Mouse (Mus musculus) liver, embryonic 14.5 days (tissue): ENCODE data around the gene Ecpas. TPM values are rescaled to one million over a fixed set of nuclear protein-coding genes. Genes with fewer than 3 reads are reported as not detected.
A peak's percentile ranks its signal among the peaks of the same experiment; 100 is the strongest.

Experiments
- ATAC-seq: fragments of 200-750 bp; cut with Nextera tagmentation; 2 replicates; pipeline ENCODE4 v1.8.0; 2017; ENCODE audit warnings: moderate number of reproducible peaks, mild to moderate bottlenecking, moderate library complexity; ENCODE audit not compliant: insufficient read depth
- DNase-seq, 3 experiments: peaks; one replicate each; pipeline ENCODE4 v3.0.0-alpha.2; 2012 to 2013; ENCODE audit warnings: low read depth in 3 of 3, low spot score in 3 of 3
- H3K27ac ChIP-seq: fragments of 300-500 bp; sonication (generic); 2 replicates; pipeline ENCODE4 v1.5.1; 2014; ENCODE audit warnings: moderate library complexity, mild to moderate bottlenecking, control low read depth, inconsistent platforms
- H3K27me3 ChIP-seq: fragments of 300-500 bp; sonication (generic); 2 replicates; pipeline ENCODE4 v1.6.1; 2014; ENCODE audit warnings: mild to moderate bottlenecking, low read length, moderate library complexity; ENCODE audit not compliant: control insufficient read depth, insufficient read depth
- H3K36me3 ChIP-seq: fragments of 300-500 bp; sonication (generic); replicated peaks from 2 replicates; pipeline ENCODE4 v1.6.1; 2014; ENCODE audit warnings: low read depth; ENCODE audit not compliant: control insufficient read depth, insufficient read depth
- H3K4me1 ChIP-seq, 2 experiments: fragments of 200-500 bp in 1 of 2; fragments of 300-500 bp in 1 of 2; sonication (generic) in 1 of 2; replicated peaks; 2 replicates each; pipeline ENCODE4 v1.6.1; 2012 to 2014; ENCODE audit warnings: antibody characterized with exemption in 1 of 2, inconsistent platforms in 1 of 2, low read length in 1 of 2; ENCODE audit not compliant: control insufficient read depth in 2 of 2, insufficient read depth in 2 of 2
- H3K4me2 ChIP-seq: fragments of 300-500 bp; sonication (generic); 2 replicates; pipeline ENCODE4 v1.6.1; 2014; ENCODE audit warnings: low read depth, mild to moderate bottlenecking, control low read depth, moderate library complexity
- H3K4me3 ChIP-seq, 2 experiments: fragments of 200-500 bp in 1 of 2; fragments of 300-500 bp in 1 of 2; sonication (generic) in 1 of 2; 2 replicates each; pipeline ENCODE4 v1.5.1; 2012 to 2014; ENCODE audit warnings: low read depth in 2 of 2, low read length in 2 of 2, mild to moderate bottlenecking in 2 of 2, control low read depth in 1 of 2, inconsistent platforms in 1 of 2, moderate library complexity in 1 of 2; ENCODE audit not compliant: insufficient read depth in 1 of 2
- H3K9ac ChIP-seq: fragments of 300-500 bp; sonication (generic); replicated peaks from 2 replicates; pipeline ENCODE4 v1.6.1; 2014; ENCODE audit warnings: mild to moderate bottlenecking, control low read depth, moderate library complexity
- H3K9me3 ChIP-seq: fragments of 300-500 bp; sonication (generic); 2 replicates; pipeline ENCODE4 v1.6.1; 2016; ENCODE audit warnings: low read length, mixed read lengths; ENCODE audit not compliant: control insufficient read depth
- CTCF ChIP-seq: IDR thresholded peaks from 2 replicates; pipeline ENCODE4 v1.5.1; 2016; ENCODE audit warnings: antibody characterized with exemption, low read depth, control low read depth
- EP300 ChIP-seq: IDR thresholded peaks from 2 replicates; pipeline ENCODE4 v1.6.1; 2016; ENCODE audit warnings: antibody characterized with exemption, low read depth
- WGBS: fragments of 180-500 bp; shearing (Covaris S2); extraction: QIAGEN DNeasy Blood & Tissue Kit; methylation state at CpG from one replicate; pipeline ENCODE4 v1.1.7; 2014; ENCODE audit not compliant: insufficient replicate concordance; 5-methylcytosine and 5-hydroxymethylcytosine counted together
- polyA plus RNA-seq, 2 experiments: library from polyadenylated mRNA; depleted of rRNA in 1 of 2; stranded (reverse) in 1 of 2; unstranded in 1 of 2; fragments of >200 nt; fragmentation: Nextera tagmentation in 1 of 2; extraction: Ambion mirVana in 1 of 2; gene quantifications; 2 replicates each; pipeline versions ENCODE4 v1.2.1 to v1.2.3; 2012 to 2014

The Ecpas gene
- polyA plus RNA-seq, 2 experiments = 9.7 to 16.8 TPM

DNA sequence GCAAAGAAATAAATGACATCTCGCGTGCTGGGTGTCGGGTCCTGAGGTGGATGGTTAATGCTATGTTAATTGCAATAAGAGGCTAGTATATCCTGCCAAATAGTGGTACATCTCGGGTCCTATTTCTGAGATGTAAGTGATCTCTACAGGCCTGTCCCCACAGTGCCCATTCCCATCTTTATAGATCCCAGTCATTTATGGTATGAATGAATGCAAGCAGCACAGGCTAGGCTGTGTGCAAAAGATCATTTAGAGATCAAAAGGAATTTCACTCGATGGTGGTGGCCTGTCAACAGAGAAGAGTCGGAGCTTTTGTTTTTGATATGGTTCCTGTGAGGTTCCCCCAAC lies 31.6 kb upstream of the Ecpas start:
- no peaks in the 10 kb centered on the region for H3K36me3 ChIP-seq
- no peak overlapping the region for H3K27ac ChIP-seq
- WGBS = 6% methylated on average over 6 of the region's 6 CpGs
- ATAC-seq (no peak), DNase-seq (no peak)
- no peak for TF ChIP-seq EP300
- TF ChIP-seq CTCF = no peak
- no peaks in the 10 kb centered on the region for H3K9me3 ChIP-seq
- peaks cover 30% of the 10 kb centered on the region for H3K27me3 ChIP-seq
- H3K9ac ChIP-seq = no peak overlapping the region
- H3K4me1 ChIP-seq = 0 out of 4 replicates have a peak, but pooled peaks cover 0 to 2% of the 10 kb centered on the region in 2 experiments
- H3K4me2 ChIP-seq = peak overlapping the region; percentile 69
- peak overlapping the region; percentile 58 to 60; a peak in 3 of 4 replicates for H3K4me3 ChIP-seq

DNA sequence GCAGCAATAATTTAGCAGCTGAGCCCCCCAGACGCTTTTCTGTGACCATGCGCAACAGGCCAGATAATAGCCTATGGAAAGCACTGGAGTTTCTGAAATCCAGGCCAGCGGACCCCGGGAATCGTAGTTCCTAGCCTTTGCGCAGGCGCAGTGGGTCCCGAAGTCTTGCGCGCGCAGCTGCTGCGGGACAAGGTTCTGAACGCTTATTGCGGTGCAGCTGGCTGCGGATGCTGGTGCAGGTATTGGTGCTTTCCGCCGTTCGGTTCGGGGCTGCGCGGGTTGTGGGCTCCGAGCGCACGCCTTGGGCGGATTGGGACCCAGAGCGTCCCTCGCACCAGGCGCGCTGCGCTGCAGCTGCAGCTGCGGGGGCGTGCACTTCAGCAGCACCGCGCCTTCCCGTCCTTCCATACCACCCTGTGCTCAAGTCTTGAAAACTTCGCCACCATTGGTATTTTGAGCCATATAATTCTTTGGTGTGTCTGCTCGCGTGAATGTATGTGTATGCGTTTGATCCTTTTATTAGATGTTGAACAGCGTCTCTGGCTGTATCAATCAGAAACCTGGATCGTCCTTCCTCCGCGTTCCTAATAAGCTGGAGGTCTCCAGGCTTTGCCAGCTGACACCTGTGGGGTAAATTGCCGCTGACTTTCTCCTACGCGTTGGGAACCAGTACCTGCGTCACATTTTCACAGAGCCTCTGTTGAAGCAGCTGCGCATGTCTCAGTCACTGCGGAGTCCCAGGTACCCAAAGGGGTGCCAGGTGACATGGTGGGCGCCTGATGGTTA lies 31.1 kb upstream of the Ecpas start, which contains the start of gene Zkscan16:
Gene Zkscan16 (plus strand): TSS at position 209 of the 786 bp plus-strand sequence.
- H3K27ac ChIP-seq = no peak within 1 kb of the TSS

DNA sequence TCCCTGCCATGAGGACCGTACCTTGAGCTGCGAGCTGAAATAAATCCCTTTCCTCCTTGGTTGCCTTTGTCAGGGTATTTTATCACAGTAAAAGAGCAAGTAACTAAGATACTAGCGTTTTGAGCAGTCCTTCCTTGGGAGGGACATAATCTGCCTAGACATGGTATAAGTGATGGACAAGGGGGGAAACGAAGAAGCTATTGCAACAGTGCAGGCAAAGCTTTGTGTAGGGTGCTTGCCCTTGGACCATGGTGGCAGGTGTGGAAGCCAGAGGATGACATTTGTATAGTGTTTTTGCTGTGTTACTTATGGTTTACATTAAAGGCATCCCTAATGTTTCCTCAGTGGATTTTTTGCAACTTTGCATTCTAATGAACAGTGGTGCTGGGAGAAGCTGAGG lies 30.4 kb upstream of the Ecpas start:
- no peak overlapping the region for H3K27ac ChIP-seq
- H3K36me3 ChIP-seq = no peaks in the 10 kb centered on the region
- ATAC-seq (no peak), DNase-seq (no peak)
- TF ChIP-seq CTCF (no peak), EP300 (no peak)
- H3K27me3 ChIP-seq = peaks cover 30% of the 10 kb centered on the region
- peak overlapping the region; percentile 58 to 60; a peak in 3 of 4 replicates for H3K4me3 ChIP-seq
- H3K4me1 ChIP-seq = 0 out of 4 replicates have a peak, but pooled peaks cover 0 to 2% of the 10 kb centered on the region in 2 experiments
- H3K4me2 ChIP-seq = peak overlapping the region; percentile 69
- H3K9ac ChIP-seq = no peak overlapping the region
- H3K9me3 ChIP-seq = no peaks in the 10 kb centered on the region
- WGBS = 53% methylated on average over 4 of the region's 4 CpGs

More for the DNA sequence above, 31.1 kb upstream of the Ecpas start, which contains the start of gene Zkscan16:
- Histone ChIP-seq H3K9me3 (no peaks in the 10 kb centered on the region), H3K27me3 (peaks cover 30% of the 10 kb centered on the region), H3K9ac (no peak within 1 kb of the TSS), H3K36me3 (no peaks in the 10 kb centered on the region), H3K4me3 (peak within 1 kb of the TSS; percentile 58 to 60), H3K4me2 (peak within 1 kb of the TSS; percentile 69), H3K4me1 (0 out of 4 replicates have a peak, but pooled peaks cover 0 to 2% of the 10 kb centered on the region in 2 experiments)
- 2% methylated on average over 50 of the region's 50 CpGs for WGBS
- DNase-seq = peak in 2 of 3 experiments; percentile 13 to 26
- TF ChIP-seq EP300 (no peak), CTCF (no peak)
- no peak for ATAC-seq

DNA sequence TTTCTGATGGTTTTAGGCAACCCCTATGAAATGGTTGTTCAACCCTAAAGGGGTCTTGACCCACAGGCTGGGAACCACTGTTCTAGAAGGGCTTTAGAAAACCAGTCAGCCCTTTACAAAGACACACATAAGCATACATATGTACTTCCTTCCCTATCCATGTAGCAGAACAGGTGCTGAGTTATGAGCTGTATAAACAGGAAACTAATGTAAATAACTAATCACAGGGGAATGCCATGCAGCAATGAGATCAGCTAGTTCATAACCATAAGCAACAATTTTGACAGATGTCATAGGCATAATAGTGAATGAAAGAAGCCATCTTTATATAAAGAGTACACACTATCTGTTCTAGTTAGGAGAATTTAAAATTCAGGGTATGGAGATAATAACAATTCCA lies 29.1 kb upstream of the Ecpas start:
- H3K9me3 ChIP-seq = no peaks in the 10 kb centered on the region
- no peak overlapping the region for H3K4me3 ChIP-seq
- no peak overlapping the region for H3K4me2 ChIP-seq
- peaks cover 30% of the 10 kb centered on the region for H3K27me3 ChIP-seq
- H3K4me1 ChIP-seq = 0 out of 4 replicates have a peak, but pooled peaks cover 0 to 2% of the 10 kb centered on the region in 2 experiments
- H3K27ac ChIP-seq = no peak overlapping the region
- ATAC-seq (no peak), DNase-seq (no peak)
- no peaks in the 10 kb centered on the region for H3K36me3 ChIP-seq
- TF ChIP-seq CTCF (no peak), EP300 (no peak)
- H3K9ac ChIP-seq = no peak overlapping the region

DNA sequence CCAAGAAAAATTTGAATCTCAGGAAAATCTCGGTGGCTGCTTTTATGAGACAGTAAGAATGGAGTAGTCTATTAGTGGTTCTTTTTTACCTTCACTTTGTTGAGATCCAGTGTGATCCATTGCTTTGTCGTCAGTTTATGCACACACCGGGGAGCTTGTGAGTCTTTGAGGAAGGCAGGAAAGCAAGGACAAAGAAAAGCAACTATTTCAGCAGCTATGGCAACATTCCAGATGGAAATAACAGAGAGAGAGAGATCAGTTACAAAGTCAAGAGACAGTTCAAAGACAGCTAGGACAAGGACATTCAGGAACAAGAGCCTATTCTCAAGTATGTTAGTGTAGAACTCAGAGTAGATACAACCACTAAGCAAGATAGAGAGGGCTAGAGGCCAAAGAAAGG lies 23.3 kb upstream of the Ecpas start:
- no peak overlapping the region for H3K4me2 ChIP-seq
- WGBS = 68% methylated on average over 3 of the region's 3 CpGs
- H3K4me3 ChIP-seq = no peak overlapping the region
- DNase-seq (no peak), ATAC-seq (no peak)
- H3K4me1 ChIP-seq = no peaks in the 10 kb centered on the region; a peak in 1 of 4 replicates
- no peaks in the 10 kb centered on the region for H3K27me3 ChIP-seq
- TF ChIP-seq CTCF (no peak), EP300 (no peak)
- H3K27ac ChIP-seq = no peak overlapping the region
- no peaks in the 10 kb centered on the region for H3K36me3 ChIP-seq
- H3K9me3 ChIP-seq = no peaks in the 10 kb centered on the region
- H3K9ac ChIP-seq = no peak overlapping the region
